Mouse (Mus musculus): ENCODE measurements around the gene D430042O09Rik.

- TF ChIP-seq CTCF (IDR thresholded peaks at IDR 0.05; ENCODE audit: borderline replicate concordance, insufficient read depth, low read length) = no peak
- TF ChIP-seq POLR2A (IDR thresholded peaks at IDR 0.05; ENCODE audit: low read depth, low read length) = no peak
Observed at GRCm38 (mm10) chr7:125899036-125899435, 191.3 kb downstream of the D430042O09Rik start.
